Mouse (Mus musculus) c-Kit-positive CD71-positive TER-119-positive erythroid progenitor cells, embryonic 14.5 days (primary cell): ENCODE data around the gene Cyp11a1.
A peak's percentile ranks its signal among the peaks of the same experiment; 100 is the strongest.

Experiments used
- DNase-seq: peaks from one replicate; pipeline ENCODE4 v3.0.0-alpha.2; 2013; ENCODE audit warnings: low spot score

The Cyp11a1 gene

DNA sequence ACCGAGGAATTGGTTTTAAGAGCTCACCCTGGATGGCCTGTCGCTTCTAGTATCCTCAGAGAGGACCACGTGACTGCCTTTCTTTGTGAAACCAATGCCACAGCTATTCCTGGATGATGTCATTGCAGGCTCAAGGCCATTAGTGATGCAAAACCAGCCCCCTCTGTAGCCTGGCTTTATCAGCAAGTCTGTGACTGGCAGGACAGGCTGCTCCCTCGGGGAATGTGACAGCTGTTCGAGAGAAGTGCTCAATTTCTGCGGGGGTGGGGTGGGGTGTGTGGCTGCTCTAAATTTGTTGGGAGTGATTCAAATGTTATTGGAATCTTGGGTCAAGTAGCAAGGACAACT is 2.8 kb downstream of the Cyp11a1 start:
- no peak for DNase-seq

DNA sequence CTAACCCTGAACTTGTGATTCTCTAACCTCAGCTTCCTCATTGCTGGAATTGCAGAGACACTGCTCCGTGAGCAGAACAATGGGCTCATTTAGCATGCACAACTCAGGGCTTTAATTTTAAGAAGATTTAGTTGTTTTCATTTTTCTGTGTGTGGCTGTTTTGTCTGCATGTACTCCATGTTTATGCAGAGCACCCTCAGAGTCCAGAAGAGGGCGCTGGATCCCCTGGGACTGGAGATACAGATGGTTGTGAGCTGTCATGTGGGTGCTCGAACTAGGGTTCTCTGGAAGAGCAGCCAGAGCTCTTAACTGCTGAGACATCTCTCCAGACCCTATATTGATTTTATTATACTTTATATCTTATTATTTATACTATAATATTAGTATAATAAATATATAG is 3.4 kb downstream of the Cyp11a1 start:
- DNase-seq, result no peak

DNA sequence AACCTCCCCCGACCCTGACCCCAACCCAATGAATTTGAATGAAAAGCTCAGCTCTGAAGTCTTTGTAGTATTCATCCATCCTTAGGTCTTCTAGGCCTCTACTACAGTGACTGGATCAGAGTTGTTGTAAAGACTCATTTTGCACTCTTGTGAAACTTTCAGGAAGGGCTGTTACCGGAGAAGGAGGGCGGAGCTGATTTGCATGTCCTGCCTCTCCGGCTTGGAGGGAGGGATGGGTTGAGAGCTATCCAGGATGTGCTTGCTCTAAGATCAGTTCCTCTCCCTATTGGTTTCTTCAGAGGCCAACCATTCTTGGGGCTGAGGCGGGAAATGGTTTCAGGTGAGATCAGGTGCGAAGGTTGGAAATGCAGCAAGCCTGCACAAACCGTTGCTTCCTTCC is 4.8 kb downstream of the Cyp11a1 start:
- DNase-seq, result no peak

- DNase-seq, result no peak
These were observed 5.3 kb downstream of the Cyp11a1 start for GRCm38 (mm10) chr9:58011552-58011951.

DNA sequence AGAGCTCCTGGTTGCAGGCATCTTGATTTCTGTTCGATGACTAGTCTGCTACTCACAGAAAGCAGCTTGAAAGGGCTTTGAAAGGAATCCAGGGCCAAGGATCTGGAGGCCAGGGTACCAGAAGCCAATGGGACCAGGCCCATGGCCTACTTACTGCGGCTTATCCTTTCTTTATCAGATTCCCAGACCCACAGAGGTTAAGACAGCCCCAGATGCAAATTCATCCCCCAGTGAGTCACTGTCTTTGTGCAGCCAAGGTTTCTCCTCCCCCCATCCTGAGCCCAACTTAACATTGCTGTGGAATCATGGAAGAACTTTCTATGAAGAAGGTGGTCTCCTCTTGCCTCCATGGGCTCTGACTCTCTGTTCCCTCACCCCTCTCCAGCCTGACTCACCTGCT is 6.3 kb downstream of the Cyp11a1 start:
- DNase-seq, result no peak

- no peak for DNase-seq
These were observed 6.7 kb downstream of the Cyp11a1 start for GRCm38 (mm10) chr9:58012935-58013334.

GRCm38 (mm10) chr9:58014393-58015160 is 8.4 kb downstream of the Cyp11a1 start:
- no peak for DNase-seq

- DNase-seq, result no peak
These were observed 9.6 kb downstream of the Cyp11a1 start for GRCm38 (mm10) chr9:58015856-58016255.

- DNase-seq, result no peak
These were observed 10.8 kb downstream of the Cyp11a1 start for GRCm38 (mm10) chr9:58016962-58017361.

GRCm38 (mm10) chr9:58018385-58018784 is 12.2 kb downstream of the Cyp11a1 start:
- DNase-seq, result no peak

DNA sequence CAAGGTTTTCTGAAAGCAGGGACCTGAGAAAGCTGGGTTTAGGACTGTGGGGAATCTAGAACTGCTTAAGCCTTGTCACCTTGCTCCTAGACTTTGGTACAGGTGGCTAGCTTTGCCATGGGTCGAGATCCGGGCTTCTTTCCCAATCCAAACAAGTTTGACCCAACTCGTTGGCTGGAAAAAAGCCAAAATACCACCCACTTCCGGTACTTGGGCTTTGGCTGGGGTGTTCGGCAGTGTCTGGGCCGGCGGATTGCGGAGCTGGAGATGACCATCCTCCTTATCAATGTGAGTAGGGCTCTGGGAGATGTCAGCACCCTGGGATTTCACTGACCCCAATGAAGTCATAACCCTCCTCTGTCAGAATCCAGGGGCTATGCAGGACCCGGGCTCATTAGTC is 19.8 kb downstream of the Cyp11a1 start:
- no peak for DNase-seq

DNA sequence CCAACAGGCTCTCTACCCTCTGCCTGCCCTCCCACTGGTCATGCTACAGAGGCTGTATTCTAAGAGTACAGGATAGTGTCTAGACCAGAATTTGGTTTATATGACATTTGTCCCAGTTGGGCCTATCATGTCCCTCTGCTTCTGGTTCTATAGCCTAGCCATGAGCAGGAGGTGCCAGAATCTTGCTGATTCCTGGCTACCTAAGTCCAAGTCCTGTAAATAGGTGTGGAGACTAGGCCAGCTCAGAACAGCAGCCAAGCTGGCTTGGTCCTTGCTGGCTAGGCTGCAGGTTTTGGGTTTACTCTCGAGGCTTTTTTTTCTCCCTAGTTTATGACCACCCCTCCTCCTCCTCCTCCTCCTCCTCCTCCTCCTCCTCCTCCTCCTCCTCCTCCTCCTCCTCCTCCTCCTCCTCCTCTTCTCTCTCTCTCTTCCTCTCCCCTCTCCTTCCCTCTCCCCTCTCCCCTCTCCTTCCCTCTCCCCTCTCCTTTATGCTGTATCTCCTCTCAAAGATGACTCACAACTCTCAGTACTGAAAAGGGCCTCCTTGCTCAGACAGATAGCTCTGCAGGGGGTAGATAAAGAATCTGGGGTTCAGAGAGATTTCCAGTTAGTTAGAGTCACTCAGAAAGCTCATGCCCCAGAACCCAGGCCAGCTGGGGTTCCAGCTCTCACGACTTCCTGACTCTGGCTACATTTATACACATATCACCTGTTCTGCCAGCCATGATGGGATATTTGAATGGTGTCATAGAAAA is 21.4 kb downstream of the Cyp11a1 start:
- no peak for DNase-seq

DNA sequence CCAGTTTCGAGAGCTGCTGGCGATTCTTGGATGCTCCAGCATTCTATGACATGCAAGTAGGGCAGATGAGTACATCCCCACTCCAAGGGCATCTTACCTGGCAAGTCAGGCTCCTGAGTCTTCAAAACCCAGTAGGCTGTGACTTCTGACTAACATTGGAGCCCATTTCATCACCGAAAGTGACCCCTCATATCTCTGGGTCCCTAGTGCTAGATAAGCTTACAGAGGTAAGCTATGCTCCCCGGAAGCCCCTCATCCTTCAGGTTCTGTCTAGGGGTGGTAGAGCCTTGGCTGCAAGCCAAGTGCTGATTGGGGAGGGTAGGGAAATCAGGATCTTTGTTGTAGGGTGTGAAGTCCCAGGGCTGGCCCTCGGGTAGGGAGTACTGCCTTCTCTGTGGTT is 22.6 kb downstream of the Cyp11a1 start:
- DNase-seq, result no peak

DNA sequence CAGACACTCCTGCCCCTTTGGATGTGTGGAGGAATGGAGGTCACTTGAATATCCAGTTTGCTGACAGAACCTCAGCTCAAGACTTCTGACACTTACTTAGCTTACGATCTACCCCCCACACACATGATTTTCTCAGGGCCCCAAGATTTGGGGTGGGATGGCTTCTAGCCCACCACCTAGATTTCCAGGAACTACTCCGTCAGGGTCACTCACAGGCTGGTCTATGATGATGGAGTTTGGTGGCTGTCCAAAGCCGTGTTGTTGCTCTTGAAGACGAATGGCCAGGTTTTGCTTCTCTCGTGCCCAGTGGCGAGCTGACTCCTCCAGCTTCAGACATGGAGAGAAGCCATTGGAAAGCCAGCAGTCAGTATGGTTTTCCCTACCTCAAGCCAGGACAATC is 23.4 kb downstream of the Cyp11a1 start:
- DNase-seq, result no peak

DNA sequence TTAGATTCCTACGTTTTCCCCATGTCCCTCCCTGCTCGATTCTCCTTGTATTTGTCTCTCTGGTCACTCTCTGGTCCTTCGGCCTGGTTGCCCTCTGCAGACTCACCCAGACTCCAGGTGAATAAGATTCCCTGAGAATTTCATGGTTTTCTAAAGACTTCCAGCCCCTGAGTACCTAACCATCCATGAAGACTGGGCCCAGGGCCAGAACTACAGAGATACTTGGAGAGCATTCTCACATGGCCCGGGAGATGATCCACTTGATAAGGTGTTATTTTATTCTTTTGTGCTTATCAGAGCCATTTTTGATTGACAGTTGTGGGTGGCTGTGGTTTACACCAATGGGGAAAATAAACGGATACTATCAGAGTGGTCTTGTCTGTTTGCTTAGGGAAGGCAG is 25.7 kb downstream of the Cyp11a1 start:
- no peak for DNase-seq

- no peak for DNase-seq
These were observed 29.3 kb downstream of the Cyp11a1 start for GRCm38 (mm10) chr9:58035519-58035918.

DNA sequence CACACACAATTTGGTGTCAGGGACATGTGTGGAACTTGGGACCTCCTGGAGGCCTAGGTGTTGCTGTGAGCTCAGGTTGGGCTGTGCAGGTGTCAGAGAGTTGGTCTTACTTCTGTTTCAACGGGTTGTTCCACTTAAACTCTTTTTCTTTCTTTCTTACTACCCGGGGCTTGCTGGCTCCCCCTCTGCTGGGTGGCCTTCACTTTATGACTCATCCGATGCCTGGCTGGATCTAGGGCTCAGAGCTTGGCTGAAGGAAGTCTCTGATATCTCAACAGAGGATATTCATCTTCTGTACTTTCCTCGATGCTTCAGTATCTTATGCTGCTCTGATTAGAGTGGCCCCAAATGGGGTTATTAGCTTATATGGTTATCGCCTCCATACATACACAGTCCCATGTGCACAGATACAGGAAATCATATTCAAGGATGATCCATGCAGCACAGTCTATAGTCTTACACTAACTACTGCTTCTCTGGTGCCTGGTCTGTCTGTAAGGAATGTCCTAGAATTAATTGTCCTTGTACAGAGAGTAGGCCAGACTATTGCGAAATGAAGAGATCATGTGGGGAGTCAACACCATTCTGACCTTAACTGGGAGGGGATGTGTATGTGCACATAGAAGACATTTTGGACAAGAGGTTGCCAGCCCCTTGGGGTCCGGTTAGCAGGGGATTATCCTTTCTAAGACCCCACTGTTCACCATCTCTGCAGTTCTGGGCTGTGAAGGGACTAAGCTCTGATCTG is 29.9 kb downstream of the Cyp11a1 start:
- DNase-seq, result no peak

DNA sequence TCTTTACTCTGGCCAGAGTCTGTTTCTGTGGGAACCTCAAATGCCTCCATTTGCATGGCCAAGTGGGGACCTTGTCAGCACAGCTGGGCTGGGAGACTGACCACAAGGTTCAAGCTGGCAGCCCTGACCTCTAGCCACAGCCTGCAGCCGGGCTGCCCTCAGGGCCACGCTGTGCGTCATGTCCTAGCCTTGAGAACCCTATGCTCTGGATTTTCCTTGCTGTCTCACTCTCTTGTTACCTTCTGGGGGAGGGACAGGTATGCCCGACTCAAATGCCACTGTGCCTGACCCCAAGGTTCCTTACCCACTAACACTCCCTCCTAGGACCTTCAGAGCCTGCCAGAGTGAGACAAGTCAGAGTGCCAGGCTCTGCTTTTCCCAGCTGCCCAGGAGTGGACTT is 30.8 kb downstream of the Cyp11a1 start:
- DNase-seq, result no peak

- DNase-seq, result peak; percentile 36
These were observed 32.4 kb downstream of the Cyp11a1 start for GRCm38 (mm10) chr9:58038500-58039168.

- DNase-seq, result no peak
These were observed 34.8 kb downstream of the Cyp11a1 start for GRCm38 (mm10) chr9:58040977-58041376.

GRCm38 (mm10) chr9:58042391-58042790 is 36.2 kb downstream of the Cyp11a1 start:
- DNase-seq, result no peak

GRCm38 (mm10) chr9:58043496-58044017 is 37.3 kb downstream of the Cyp11a1 start:
- DNase-seq, result no peak
